Comparison of ENCODE assay signal across 16 mouse cellular contexts in genomic region chr1:168969402-168969801, GRCm38 (mm10).
DNase-seq lines count a peak whose midpoint lies in the region; ATAC-seq lines count a peak whose summit lies in the region.
"Had no signal": no experiment of that assay in that cellular context is flagged by ENCODE, and none has a peak within 500 bp of the region (broad histone marks: within the 10 kb centered on the region; RNA-seq: fewer than 3 reads in every experiment).

No protein-coding gene starts in this region.

- H3K9me3 ChIP-seq in heart, embryonic 12.5 days (replicated peaks): peaks cover 3% of the 10 kb centered on the region; the same call in 1 of the 2 replicates
- H3K9me3 ChIP-seq in neural tube, embryonic 11.5 days (ENCODE audit: control insufficient read depth, low read length): no peaks in the 10 kb centered on the region
- no peaks in the 10 kb centered on the region for H3K9me3 ChIP-seq in neural tube, embryonic 15.5 days (replicated peaks)
- no peaks in the 10 kb centered on the region; the same call in 1 of the 2 replicates for H3K9me3 ChIP-seq in kidney, embryonic 15.5 days (replicated peaks)
- H3K9me3 ChIP-seq in stomach, embryonic 15.5 days: no peaks in the 10 kb centered on the region
- H3K9me3 ChIP-seq: embryonic facial prominence, embryonic 12.5 days; forebrain, embryonic 15.5 days; liver, embryonic 12.5 days had no signal

- no peak overlapping the region for H3K9ac ChIP-seq in heart, embryonic 12.5 days
- no peak overlapping the region for H3K9ac ChIP-seq in neural tube, embryonic 11.5 days (ENCODE audit: low read length)
- no peak overlapping the region for H3K9ac ChIP-seq in neural tube, embryonic 15.5 days (replicated peaks)
- H3K9ac ChIP-seq in kidney, embryonic 15.5 days: no peak overlapping the region
- H3K9ac ChIP-seq in stomach, embryonic 15.5 days: no peak overlapping the region
- H3K9ac ChIP-seq: embryonic facial prominence, embryonic 12.5 days; forebrain, embryonic 15.5 days; liver, embryonic 12.5 days had no signal

- H3K27ac ChIP-seq in heart, embryonic 12.5 days (ENCODE audit: poor library complexity, severe bottlenecking): no peak overlapping the region
- H3K27ac ChIP-seq in neural tube, embryonic 11.5 days (ENCODE audit: low read depth, low read length): no peak overlapping the region
- no peak overlapping the region for H3K27ac ChIP-seq in neural tube, embryonic 15.5 days (replicated peaks)
- H3K27ac ChIP-seq in kidney, embryonic 15.5 days: peak overlapping the region; percentile 78
- H3K27ac ChIP-seq in stomach, embryonic 15.5 days: peak overlapping the region; percentile 23; the same call in 1 of the 2 replicates
- H3K27ac ChIP-seq: embryonic facial prominence, embryonic 12.5 days; forebrain, embryonic 15.5 days; left cerebral cortex, adult 2 months; liver, embryonic 12.5 days had no signal

- WGBS in heart, embryonic 12.5 days: 32% methylated on average over 5 of the region's 5 CpGs
- WGBS in neural tube, embryonic 11.5 days: 22% methylated on average over 5 of the region's 5 CpGs
- WGBS in neural tube, embryonic 15.5 days: 7% methylated on average over 5 of the region's 5 CpGs
- 22% methylated on average over 5 of the region's 5 CpGs for WGBS in kidney, embryonic 15.5 days
- 25% methylated on average over 5 of the region's 5 CpGs for WGBS in stomach, embryonic 15.5 days

- no peaks in the 10 kb centered on the region for H3K36me3 ChIP-seq in heart, embryonic 12.5 days
- H3K36me3 ChIP-seq in neural tube, embryonic 11.5 days (ENCODE audit: control insufficient read depth, insufficient read depth, low read length): no peaks in the 10 kb centered on the region
- no peaks in the 10 kb centered on the region for H3K36me3 ChIP-seq in neural tube, embryonic 15.5 days
- no peaks in the 10 kb centered on the region for H3K36me3 ChIP-seq in kidney, embryonic 15.5 days
- no peaks in the 10 kb centered on the region for H3K36me3 ChIP-seq in stomach, embryonic 15.5 days
- H3K36me3 ChIP-seq: embryonic facial prominence, embryonic 12.5 days; forebrain, embryonic 15.5 days; liver, embryonic 12.5 days had no signal

- DNase-seq in heart, postnatal 4 days: peak; percentile 6
- DNase-seq in neural tube, embryonic 11.5 days (ENCODE audit: low spot score): peak; percentile 23
- DNase-seq in gastrocnemius, adult 18-20 months (ENCODE audit: low spot score): no peak
- DNase-seq: adrenal gland, adult 8-10 months; cerebellum, adult 18-20 months; midbrain, embryonic 14.5 days had no signal

- no peak overlapping the region for H3K4me3 ChIP-seq in heart, embryonic 12.5 days
- H3K4me3 ChIP-seq in neural tube, embryonic 11.5 days (ENCODE audit: low read depth, low read length): no peak overlapping the region
- no peak overlapping the region for H3K4me3 ChIP-seq in neural tube, embryonic 15.5 days (replicated peaks)
- no peak overlapping the region for H3K4me3 ChIP-seq in kidney, embryonic 15.5 days (replicated peaks)
- no peak overlapping the region for H3K4me3 ChIP-seq in stomach, embryonic 15.5 days (replicated peaks)
- H3K4me3 ChIP-seq: embryonic facial prominence, embryonic 12.5 days; forebrain, embryonic 15.5 days; left cerebral cortex, adult 2 months; liver, embryonic 12.5 days had no signal

- H3K27me3 ChIP-seq in heart, embryonic 12.5 days (replicated peaks): no peaks in the 10 kb centered on the region
- H3K27me3 ChIP-seq in neural tube, embryonic 11.5 days (ENCODE audit: control insufficient read depth, insufficient read depth, low read length): no peaks in the 10 kb centered on the region
- no peaks in the 10 kb centered on the region for H3K27me3 ChIP-seq in neural tube, embryonic 15.5 days (replicated peaks)
- no peaks in the 10 kb centered on the region for H3K27me3 ChIP-seq in kidney, embryonic 15.5 days
- H3K27me3 ChIP-seq in stomach, embryonic 15.5 days (replicated peaks): no peaks in the 10 kb centered on the region
- H3K27me3 ChIP-seq: embryonic facial prominence, embryonic 12.5 days; forebrain, embryonic 15.5 days; liver, embryonic 12.5 days had no signal

- H3K4me1 ChIP-seq in heart, embryonic 12.5 days (replicated peaks): no peaks in the 10 kb centered on the region
- peaks cover 4% of the 10 kb centered on the region; the same call in 1 of the 2 replicates for H3K4me1 ChIP-seq in neural tube, embryonic 11.5 days (ENCODE audit: control insufficient read depth, insufficient read depth, low read length)
- peaks cover 6% of the 10 kb centered on the region for H3K4me1 ChIP-seq in neural tube, embryonic 15.5 days
- peaks cover 3% of the 10 kb centered on the region; the same call in 1 of the 2 replicates for H3K4me1 ChIP-seq in kidney, embryonic 15.5 days
- peaks cover 4% of the 10 kb centered on the region; the same call in 1 of the 2 replicates for H3K4me1 ChIP-seq in stomach, embryonic 15.5 days
- H3K4me1 ChIP-seq: liver, embryonic 12.5 days had no signal

- H3K4me2 ChIP-seq in heart, embryonic 12.5 days: no peak overlapping the region
- no peak overlapping the region for H3K4me2 ChIP-seq in neural tube, embryonic 11.5 days (ENCODE audit: low read depth)
- H3K4me2 ChIP-seq in neural tube, embryonic 15.5 days: no peak overlapping the region
- peak overlapping the region; percentile 28; the same call in 1 of the 2 replicates for H3K4me2 ChIP-seq in kidney, embryonic 15.5 days
- peak overlapping the region; percentile 13; the same call in 1 of the 2 replicates for H3K4me2 ChIP-seq in stomach, embryonic 15.5 days
- H3K4me2 ChIP-seq: embryonic facial prominence, embryonic 12.5 days; forebrain, embryonic 15.5 days; liver, embryonic 12.5 days had no signal

- no peak for ATAC-seq in heart, embryonic 12.5 days (ENCODE audit: insufficient number of reproducible peaks, low FRiP score)
- peak; percentile 81 for ATAC-seq in neural tube, embryonic 11.5 days (ENCODE audit: insufficient read depth, low FRiP score, low TSS enrichment)
- ATAC-seq in neural tube, embryonic 15.5 days (ENCODE audit: low FRiP score): no peak
- ATAC-seq in kidney, embryonic 15.5 days (replicated peaks; ENCODE audit: low FRiP score): 0 out of 2 replicates have a peak, but pooled peaks have one; percentile 43
- no peak for ATAC-seq in stomach, embryonic 15.5 days (ENCODE audit: insufficient read depth, low FRiP score, low read depth)
- ATAC-seq in inflammation-experienced regulatory T-cells, adult 6 months: no peak
- ATAC-seq: forebrain, embryonic 15.5 days; liver, embryonic 12.5 days; Patski had no signal

Comparison
In these comparisons a context has a peak if more than half of its experiments do, and no peak if none do; other contexts are left out.
1. ATAC-seq: peak in neural tube, embryonic 11.5 days (single experiment) and kidney, embryonic 15.5 days (single experiment); none in heart, embryonic 12.5 days (single experiment), neural tube, embryonic 15.5 days (single experiment), stomach, embryonic 15.5 days (single experiment) and inflammation-experienced regulatory T-cells, adult 6 months (single experiment).
2. H3K27ac ChIP-seq: peak in kidney, embryonic 15.5 days (single experiment) and stomach, embryonic 15.5 days (single experiment); none in heart, embryonic 12.5 days (single experiment), neural tube, embryonic 11.5 days (single experiment) and neural tube, embryonic 15.5 days (single experiment).
3. H3K4me2 ChIP-seq: peak in kidney, embryonic 15.5 days (single experiment) and stomach, embryonic 15.5 days (single experiment); none in heart, embryonic 12.5 days (single experiment), neural tube, embryonic 11.5 days (single experiment) and neural tube, embryonic 15.5 days (single experiment).